Mouse (Mus musculus): Measurements from ENCODE around the gene Vmn1r155. TPM values are rescaled to one million over a fixed set of nuclear protein-coding genes. Genes with fewer than 3 reads are reported as not detected.

Vmn1r155 gene
- polyA plus RNA-seq (2015; fragmentation: Nextera tagmentation; extraction: Ambion mirVana), result not detected in 2 replicates

DNA sequence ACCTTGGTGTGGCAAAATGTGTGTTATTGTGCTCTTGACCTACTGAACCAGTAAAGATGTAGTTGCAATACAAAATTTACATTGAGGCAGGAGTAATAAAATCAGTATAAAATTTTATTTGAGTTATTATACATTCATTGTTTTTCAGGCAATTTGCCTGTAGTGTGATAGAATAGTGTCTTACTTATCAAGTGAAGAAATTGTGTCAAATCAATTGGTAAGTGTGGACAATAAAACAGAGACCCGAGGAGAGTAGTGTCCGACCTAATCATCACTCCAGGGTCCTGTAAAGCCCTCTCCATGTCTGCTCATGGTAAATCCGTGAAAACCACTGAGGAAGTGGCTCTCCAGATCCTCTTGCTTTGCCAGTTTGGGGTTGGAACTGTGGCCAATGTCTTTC, at the start of gene Vmn1r155:
Vmn1r155 (plus strand) TSS at position 301 of the 400 bp plus-strand sequence.

DNA sequence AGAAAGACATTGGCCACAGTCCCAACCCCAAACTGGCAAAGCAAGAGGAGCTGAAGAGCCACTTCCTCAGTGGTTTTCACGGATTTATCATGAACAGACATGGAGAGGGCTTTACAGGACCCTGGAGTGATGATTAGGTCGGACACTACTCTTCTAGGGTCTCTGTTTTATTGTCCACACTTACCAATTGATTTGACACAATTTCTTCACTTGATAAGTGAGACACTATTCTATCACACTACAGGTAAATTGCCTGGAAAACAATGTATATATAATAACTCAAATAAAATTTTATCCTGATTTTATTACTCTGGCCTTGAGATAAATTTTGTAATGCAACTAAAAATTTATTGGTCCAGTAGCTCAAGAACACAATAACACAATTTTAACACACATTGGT, 34.4 kb downstream of the Vmn1r155 start, which contains the start of gene Gm8693:
Gm8693 (minus strand) TSS at position 101 of the 400 bp plus-strand sequence.

Other genes starting within 250 kb of the Vmn1r155 start
- gene Vmn1r148, start 244.4 kb upstream of the Vmn1r155 start, polyA plus RNA-seq (2015; fragmentation: Nextera tagmentation; extraction: Ambion mirVana), result not detected in 2 replicates
- not detected in 2 replicates for gene Vmn1r149, start 219.8 kb upstream of the Vmn1r155 start, polyA plus RNA-seq (2015; fragmentation: Nextera tagmentation; extraction: Ambion mirVana)
- not detected in 2 replicates for gene Gm10665, start 193.9 kb upstream of the Vmn1r155 start, polyA plus RNA-seq (2015; fragmentation: Nextera tagmentation; extraction: Ambion mirVana)
- not detected in 2 replicates for gene Vmn1r151, start 158.3 kb upstream of the Vmn1r155 start, polyA plus RNA-seq (2015; fragmentation: Nextera tagmentation; extraction: Ambion mirVana)
- not detected in 2 replicates for gene Vmn1r152, start 135.1 kb upstream of the Vmn1r155 start, polyA plus RNA-seq (2015; fragmentation: Nextera tagmentation; extraction: Ambion mirVana)
- not detected in 2 replicates for gene Gm8677, start 123.1 kb upstream of the Vmn1r155 start, polyA plus RNA-seq (2015; fragmentation: Nextera tagmentation; extraction: Ambion mirVana)
- gene Gm4201, start 92.7 kb upstream of the Vmn1r155 start, polyA plus RNA-seq (2015; fragmentation: Nextera tagmentation; extraction: Ambion mirVana), result not detected in 2 replicates
- gene Gm4565, start 69.9 kb upstream of the Vmn1r155 start, polyA plus RNA-seq (2015; fragmentation: Nextera tagmentation; extraction: Ambion mirVana), result not detected in 2 replicates
- gene Gm8693, start 34.3 kb downstream of the Vmn1r155 start, polyA plus RNA-seq (2015; fragmentation: Nextera tagmentation; extraction: Ambion mirVana), result not detected in 2 replicates
- gene Gm4567, start 61.7 kb downstream of the Vmn1r155 start, polyA plus RNA-seq (2015; fragmentation: Nextera tagmentation; extraction: Ambion mirVana), result not detected in 2 replicates
- gene Vmn1r157, start 103.7 kb downstream of the Vmn1r155 start, polyA plus RNA-seq (2015; fragmentation: Nextera tagmentation; extraction: Ambion mirVana), result not detected in 2 replicates
- gene Vmn1r158, start 132.8 kb downstream of the Vmn1r155 start, polyA plus RNA-seq (2015; fragmentation: Nextera tagmentation; extraction: Ambion mirVana), result not detected in 2 replicates
- not detected in 2 replicates for gene Vmn1r159, start 185.6 kb downstream of the Vmn1r155 start, polyA plus RNA-seq (2015; fragmentation: Nextera tagmentation; extraction: Ambion mirVana)
- not detected in 2 replicates for gene Vmn1r160, start 213.2 kb downstream of the Vmn1r155 start, polyA plus RNA-seq (2015; fragmentation: Nextera tagmentation; extraction: Ambion mirVana)